Mouse (Mus musculus) kidney, embryonic 16.5 days (tissue): ENCODE results near the gene Crtap. TPM values are rescaled to one million over a fixed set of nuclear protein-coding genes. Genes with fewer than 3 reads are reported as not detected.
"Not testable (repeated sequence)": the region's sequence is repeated elsewhere in the genome, so short reads cannot be mapped to it uniquely, and the experiment has no call there.

Experiments used
- ATAC-seq: fragments of 200-750 bp; cut with Nextera tagmentation; 2 replicates; pipeline ENCODE4 v1.8.0; 2017; ENCODE audit warnings: moderate TSS enrichment; ENCODE audit not compliant: low FRiP score, low TSS enrichment
- H3K27ac ChIP-seq: fragments of 300-500 bp; sonication (generic); 2 replicates; pipeline ENCODE4 v1.5.1; 2014; ENCODE audit warnings: low read length
- H3K27me3 ChIP-seq: fragments of 300-500 bp; sonication (generic); 2 replicates; pipeline ENCODE4 v1.6.1; 2014; ENCODE audit warnings: low read length, control low read depth, mixed read lengths; ENCODE audit not compliant: insufficient read depth
- H3K36me3 ChIP-seq: fragments of 300-500 bp; sonication (generic); 2 replicates; pipeline ENCODE4 v1.6.1; 2014; ENCODE audit warnings: low read length, control low read depth, mixed read lengths; ENCODE audit not compliant: insufficient read depth
- H3K4me1 ChIP-seq: fragments of 300-500 bp; sonication (generic); 2 replicates; pipeline ENCODE4 v1.6.1; 2014; ENCODE audit warnings: low read length, control low read depth, mixed read lengths; ENCODE audit not compliant: insufficient read depth
- H3K4me2 ChIP-seq: fragments of 300-500 bp; sonication (generic); replicated peaks from 2 replicates; pipeline ENCODE4 v1.6.1; 2014; ENCODE audit warnings: low read depth, low read length
- H3K4me3 ChIP-seq: fragments of 300-500 bp; sonication (generic); 2 replicates; pipeline ENCODE4 v1.5.1; 2014; ENCODE audit warnings: mild to moderate bottlenecking, low read length
- H3K9ac ChIP-seq: fragments of 300-500 bp; sonication (generic); replicated peaks from 2 replicates; pipeline ENCODE4 v1.6.1; 2014; ENCODE audit warnings: low read length
- H3K9me3 ChIP-seq: fragments of 300-500 bp; sonication (generic); 2 replicates; pipeline ENCODE4 v1.6.1; 2016; ENCODE audit warnings: low read length, control low read depth
- WGBS: fragments of 180-500 bp; shearing (Covaris S2); extraction: QIAGEN DNeasy Blood & Tissue Kit; methylation state at CpG from one replicate; pipeline ENCODE4 v1.1.7; 2014; 5-methylcytosine and 5-hydroxymethylcytosine counted together
- polyA plus RNA-seq: library from polyadenylated mRNA; unstranded; fragments of >200 nt; fragmentation: Nextera tagmentation; extraction: Ambion mirVana; gene quantifications from 2 replicates; pipeline ENCODE4 v1.2.1, GENCODE M21; 2015

Crtap gene
- polyA plus RNA-seq, 1 experiment from 2014 or later: 148 TPM

DNA sequence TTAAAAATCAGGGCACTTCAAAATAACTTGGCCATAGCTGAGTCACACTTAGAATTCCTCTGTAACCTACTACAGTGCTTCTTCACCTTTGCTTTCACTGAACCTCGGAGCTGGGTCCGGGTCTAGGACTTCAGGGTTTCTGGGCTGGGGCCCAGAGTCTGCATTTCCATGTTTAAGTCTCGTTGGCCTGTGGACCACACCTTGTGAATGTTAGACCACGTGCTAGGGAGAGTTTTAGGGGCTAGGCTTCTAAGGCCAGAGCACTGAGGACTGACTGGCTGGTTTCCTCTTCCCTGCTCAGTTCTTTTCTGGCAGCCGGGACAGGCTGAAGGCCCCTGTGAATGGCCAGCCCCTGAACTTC, 10.1 kb upstream of the Crtap start:
- H3K4me2 ChIP-seq: peak overlapping the region; percentile 64
- no peak for ATAC-seq
- peak overlapping the region; percentile 77 for H3K4me3 ChIP-seq
- H3K27me3 ChIP-seq: no peaks in the 10 kb centered on the region
- 16% methylated on average over 5 of the region's 5 CpGs for WGBS
- peak overlapping the region; percentile 94 for H3K27ac ChIP-seq
- peaks cover 13% of the 10 kb centered on the region; the same call in 1 of the 2 replicates for H3K4me1 ChIP-seq
- H3K9me3 ChIP-seq: peaks cover 11% of the 10 kb centered on the region
- peaks cover 23% of the 10 kb centered on the region for H3K36me3 ChIP-seq
- peak overlapping the region; percentile 94 for H3K9ac ChIP-seq

GRCm38 (mm10) chr9:114399680-114400079, 9.2 kb upstream of the Crtap start:
- Histone ChIP-seq H3K27ac (no peak overlapping the region), H3K36me3 (peaks cover 14% of the 10 kb centered on the region), H3K9me3 (peaks cover 2% of the 10 kb centered on the region; the same call in 1 of the 2 replicates), H3K4me3 (no peak overlapping the region), H3K4me1 (peaks cover 13% of the 10 kb centered on the region; the same call in 1 of the 2 replicates), H3K4me2 (no peak overlapping the region), H3K27me3 (no peaks in the 10 kb centered on the region), H3K9ac (no peak overlapping the region)
- no peak for ATAC-seq
- WGBS: 90% methylated on average over 12 of the region's 12 CpGs

DNA sequence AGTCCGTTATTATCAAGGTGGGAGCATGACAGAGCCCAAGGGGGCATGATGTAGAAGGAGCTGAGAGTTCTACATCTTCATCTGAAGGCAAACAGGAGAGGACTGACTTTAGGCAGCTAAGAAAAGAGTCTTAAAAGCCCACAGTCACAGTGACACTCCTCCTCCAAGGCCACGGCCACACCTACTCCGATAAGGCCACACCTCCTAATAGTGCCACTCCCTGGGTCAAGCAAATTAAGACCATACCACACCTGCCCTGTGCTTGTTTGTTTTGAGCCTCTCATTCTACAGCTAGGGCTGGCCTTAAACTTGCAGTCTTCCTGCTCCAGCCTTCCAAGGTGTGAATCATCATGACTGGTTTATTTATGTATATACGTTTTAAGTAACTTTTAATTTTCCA, 4.8 kb upstream of the Crtap start:
- H3K4me2 ChIP-seq: no peak overlapping the region
- H3K9ac ChIP-seq: no peak overlapping the region
- ATAC-seq: no peak
- H3K4me3 ChIP-seq: no peak overlapping the region
- H3K27ac ChIP-seq: no peak overlapping the region
- no peaks in the 10 kb centered on the region for H3K27me3 ChIP-seq
- no peaks in the 10 kb centered on the region for H3K36me3 ChIP-seq
- peaks cover 5% of the 10 kb centered on the region for H3K4me1 ChIP-seq
- H3K9me3 ChIP-seq: no peaks in the 10 kb centered on the region
- 84% methylated on average over 4 of the region's 4 CpGs for WGBS

DNA sequence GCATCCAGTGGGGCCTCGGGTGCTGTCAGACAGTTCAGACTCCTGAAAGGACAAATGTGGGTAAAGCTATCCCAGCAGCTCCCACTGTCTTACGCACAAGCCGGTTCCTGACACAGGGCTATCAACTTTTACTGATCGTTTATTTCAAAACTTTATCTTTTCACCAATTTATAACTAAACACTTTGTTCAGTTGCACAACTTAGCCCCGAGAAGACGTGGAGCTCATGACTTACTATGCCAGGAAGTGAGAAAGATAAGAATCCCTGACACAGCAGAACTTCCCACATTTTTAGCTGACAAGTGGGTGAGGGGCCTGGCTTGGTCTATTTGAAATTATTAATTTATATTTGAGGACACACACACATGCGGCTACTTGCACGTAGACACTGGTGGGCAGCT, 4.2 kb upstream of the Crtap start:
- Histone ChIP-seq H3K9me3 (no peaks in the 10 kb centered on the region), H3K36me3 (no peaks in the 10 kb centered on the region), H3K9ac (no peak overlapping the region), H3K4me3 (no peak overlapping the region), H3K27ac (no peak overlapping the region), H3K27me3 (no peaks in the 10 kb centered on the region), H3K4me2 (no peak overlapping the region), H3K4me1 (peaks cover 5% of the 10 kb centered on the region)
- WGBS: 76% methylated on average over 8 of the region's 8 CpGs
- no peak for ATAC-seq

GRCm38 (mm10) chr9:114394136-114394535, 3.7 kb upstream of the Crtap start:
- not testable (repeated sequence) for H3K9me3 ChIP-seq, H3K27ac ChIP-seq, H3K4me3 ChIP-seq, H3K36me3 ChIP-seq, ATAC-seq, H3K4me1 ChIP-seq, H3K9ac ChIP-seq, H3K4me2 ChIP-seq, H3K27me3 ChIP-seq
- 61% methylated on average over 6 of the region's 6 CpGs for WGBS

GRCm38 (mm10) chr9:114390749-114391075, 237 bp upstream of the Crtap start:
- Histone ChIP-seq H3K27ac (no peak overlapping the region), H3K27me3 (no peaks in the 10 kb centered on the region), H3K4me2 (peak overlapping the region; percentile 71), H3K9ac (peak overlapping the region; percentile 92), H3K4me1 (peaks cover 19% of the 10 kb centered on the region), H3K36me3 (0 out of 2 replicates have a peak, but pooled peaks cover 4% of the 10 kb centered on the region), H3K4me3 (peak overlapping the region; percentile 83), H3K9me3 (no peaks in the 10 kb centered on the region)
- WGBS: 2% methylated on average over 10 of the region's 10 CpGs
- ATAC-seq: no peak

DNA sequence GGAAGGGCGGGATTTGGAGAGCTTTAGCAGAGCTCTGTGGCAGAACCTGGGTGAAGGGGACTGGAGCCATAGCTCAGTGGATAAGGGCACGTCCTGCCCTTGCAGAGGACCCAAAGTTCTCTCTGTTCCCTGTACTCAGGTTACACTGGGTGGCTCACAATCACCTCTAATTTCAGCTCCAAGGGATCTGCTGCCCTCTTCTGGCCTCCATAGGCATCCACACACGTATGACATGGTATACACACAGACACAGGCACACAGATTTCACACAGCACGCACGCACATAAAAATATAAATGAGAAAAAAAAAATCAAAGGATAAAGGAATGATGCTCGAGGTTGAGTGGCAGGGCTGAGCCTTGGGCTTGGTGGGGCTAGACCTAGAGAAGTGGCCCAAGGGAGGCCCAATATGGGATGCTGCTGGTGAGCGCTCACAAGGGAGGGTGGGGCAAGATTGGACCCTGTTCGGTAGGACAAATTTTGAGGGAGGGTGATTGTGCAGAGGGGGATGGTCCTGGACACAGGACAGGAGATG, 1.0 kb downstream of the Crtap start:
- H3K27me3 ChIP-seq: no peaks in the 10 kb centered on the region
- H3K9ac ChIP-seq: peak overlapping the region; percentile 92; the same call in 1 of the 2 replicates
- peaks cover 19% of the 10 kb centered on the region for H3K4me1 ChIP-seq
- H3K27ac ChIP-seq: peak overlapping the region; percentile 95
- peak; percentile 30 for ATAC-seq
- H3K4me3 ChIP-seq: peak overlapping the region; percentile 83
- no peaks in the 10 kb centered on the region for H3K9me3 ChIP-seq
- H3K36me3 ChIP-seq: peaks cover 13% of the 10 kb centered on the region
- peak overlapping the region; percentile 71 for H3K4me2 ChIP-seq
- WGBS: 77% methylated on average over 8 of the region's 8 CpGs

GRCm38 (mm10) chr9:114388701-114389370, 1.6 kb downstream of the Crtap start:
- Histone ChIP-seq H3K9me3 (no peaks in the 10 kb centered on the region), H3K36me3 (peaks cover 17% of the 10 kb centered on the region), H3K4me3 (no peak overlapping the region), H3K9ac (no peak overlapping the region; the same call in 1 of the 2 replicates), H3K27ac (peak overlapping the region; percentile 65), H3K4me2 (no peak overlapping the region; the same call in 1 of the 2 replicates), H3K4me1 (peaks cover 19% of the 10 kb centered on the region), H3K27me3 (no peaks in the 10 kb centered on the region)
- 70% methylated on average over 3 of the region's 3 CpGs for WGBS
- 0 out of 2 replicates have a peak, but pooled peaks have one; percentile 0 for ATAC-seq

- ATAC-seq: no peak
- H3K4me1 ChIP-seq: peaks cover 19% of the 10 kb centered on the region
- H3K4me2 ChIP-seq: no peak overlapping the region
- no peak overlapping the region for H3K27ac ChIP-seq
- H3K9me3 ChIP-seq: no peaks in the 10 kb centered on the region
- no peak overlapping the region for H3K4me3 ChIP-seq
- H3K9ac ChIP-seq: no peak overlapping the region; the same call in 1 of the 2 replicates
- H3K27me3 ChIP-seq: no peaks in the 10 kb centered on the region
- H3K36me3 ChIP-seq: peaks cover 20% of the 10 kb centered on the region
- WGBS: 81% methylated on average over 8 of the region's 8 CpGs
These were observed 2.2 kb downstream of the Crtap start for GRCm38 (mm10) chr9:114388288-114388687.

GRCm38 (mm10) chr9:114387086-114387485, 3.4 kb downstream of the Crtap start:
- no peaks in the 10 kb centered on the region for H3K27me3 ChIP-seq

More at GRCm38 (mm10) chr9:114387086-114387485, 3.4 kb downstream of the Crtap start:
- ATAC-seq: no peak
- Histone ChIP-seq H3K4me3 (no peak overlapping the region), H3K4me2 (no peak overlapping the region), H3K36me3 (peaks cover 28% of the 10 kb centered on the region), H3K4me1 (peaks cover 19% of the 10 kb centered on the region), H3K9me3 (no peaks in the 10 kb centered on the region), H3K9ac (no peak overlapping the region), H3K27ac (no peak overlapping the region)
- 38% methylated on average over 6 of the region's 6 CpGs for WGBS
